Mouse (Mus musculus): Measurements from ENCODE around the gene Smcr8.

DNA sequence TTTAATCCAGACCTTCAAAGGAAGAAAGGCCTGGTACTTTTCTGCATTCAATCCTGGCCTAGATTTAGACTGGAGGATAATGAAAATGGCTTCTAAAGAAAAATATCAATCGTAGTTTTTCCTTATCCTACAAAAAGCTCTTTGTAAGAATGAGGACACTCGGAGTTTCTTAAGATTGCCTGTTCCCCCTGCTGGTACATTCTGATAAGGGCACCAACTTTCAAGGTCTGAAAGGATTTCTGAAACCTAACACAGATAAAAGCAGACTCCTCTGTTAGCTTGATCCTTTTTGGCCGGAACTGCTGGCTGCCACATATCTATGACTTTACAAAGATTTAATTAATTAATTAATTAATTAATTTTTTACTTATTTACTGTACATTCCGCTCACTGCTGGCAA lies 10.4 kb upstream of the Smcr8 start:
- peak; percentile 12; the same call in 1 of the 2 replicates for TF ChIP-seq CTCF (IDR thresholded peaks at IDR 0.05; ENCODE audit: low read depth)
- no peak for TF ChIP-seq EP300 (IDR thresholded peaks at IDR 0.05; ENCODE audit: low read depth)
